Mouse (Mus musculus) embryonic fibroblast, embryonic 13.5 days (primary cell): ENCODE measurements around the gene Tmc6.

Experiments used
- CTCF ChIP-seq: IDR thresholded peaks from 2 replicates; pipeline ENCODE4 v1.5.1; 2011; ENCODE audit warnings: mild to moderate bottlenecking, control low read depth, low read length, moderate library complexity, borderline replicate concordance; ENCODE audit not compliant: insufficient read depth
- POLR2A ChIP-seq: IDR thresholded peaks from 2 replicates; pipeline ENCODE4 v1.6.1; 2011; ENCODE audit warnings: low read depth, mild to moderate bottlenecking, control low read depth, low read length, moderate library complexity

GRCm38 (mm10) chr11:117791441-117791761 is 9.4 kb upstream of the Tmc6 start:
- TF ChIP-seq CTCF (no peak), POLR2A (no peak)
